Mouse (Mus musculus) urinary bladder, adult 2 months (tissue): Measurements from ENCODE around the gene Gphn. TPM values are rescaled to one million over a fixed set of nuclear protein-coding genes. Genes with fewer than 3 reads are reported as not detected.

Experiments
- DNase-seq: peaks from one replicate; pipeline ENCODE4 v3.0.0; 2022; ENCODE audit warnings: low spot score
- polyA plus RNA-seq: library from polyadenylated mRNA; depleted of rRNA; stranded (reverse); fragments of >200 nt; gene quantifications from 2 replicates; pipeline ENCODE4 v1.2.3, GENCODE M21; 2012; rRNA removed

Gphn gene
- polyA plus RNA-seq = 21.0 and 21.7 TPM in 2 replicates

DNA sequence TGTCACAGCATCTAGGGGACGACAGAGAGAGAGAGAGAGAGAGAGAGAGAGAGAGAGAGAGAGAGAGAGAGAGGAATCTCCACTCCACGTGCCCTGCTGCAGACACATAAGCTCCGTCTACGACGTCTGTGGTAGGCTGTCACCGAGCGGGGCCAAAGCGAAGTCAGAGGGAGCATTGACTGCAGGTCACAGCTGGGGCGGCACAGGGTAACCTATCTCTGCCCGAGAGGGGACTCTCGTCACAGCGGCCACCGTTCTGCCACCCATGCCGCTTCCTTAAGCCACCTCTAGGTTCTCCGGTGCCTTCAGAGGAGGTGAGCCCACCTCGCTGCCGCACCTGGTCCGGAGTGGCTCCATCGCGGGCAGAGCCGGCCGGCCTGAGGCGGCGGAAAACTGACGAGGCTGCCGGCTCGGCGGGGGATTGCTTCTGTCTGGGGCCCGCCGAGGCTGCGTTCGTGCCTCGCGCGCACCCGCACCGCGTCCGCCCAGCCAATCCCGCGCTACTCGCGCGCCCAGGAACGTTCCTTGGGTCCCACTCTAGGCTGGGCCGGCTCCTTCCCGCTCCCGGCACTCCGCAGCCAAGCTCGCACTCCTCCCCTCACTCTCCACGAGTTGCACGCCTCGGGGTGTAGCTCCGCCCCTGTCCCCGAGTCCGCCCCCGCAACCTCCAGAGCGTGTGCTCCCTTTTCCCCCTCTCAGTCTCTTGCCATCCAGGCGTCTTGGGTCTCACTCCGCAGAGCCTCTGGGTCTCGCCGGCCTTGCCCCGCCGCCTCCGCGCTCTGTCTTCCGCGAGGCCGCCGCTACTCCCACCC, at the start of gene Gphn:
TSS of gene Gphn (plus strand) at position 673 of the 812 bp plus-strand sequence.
- DNase-seq = no peak

DNA sequence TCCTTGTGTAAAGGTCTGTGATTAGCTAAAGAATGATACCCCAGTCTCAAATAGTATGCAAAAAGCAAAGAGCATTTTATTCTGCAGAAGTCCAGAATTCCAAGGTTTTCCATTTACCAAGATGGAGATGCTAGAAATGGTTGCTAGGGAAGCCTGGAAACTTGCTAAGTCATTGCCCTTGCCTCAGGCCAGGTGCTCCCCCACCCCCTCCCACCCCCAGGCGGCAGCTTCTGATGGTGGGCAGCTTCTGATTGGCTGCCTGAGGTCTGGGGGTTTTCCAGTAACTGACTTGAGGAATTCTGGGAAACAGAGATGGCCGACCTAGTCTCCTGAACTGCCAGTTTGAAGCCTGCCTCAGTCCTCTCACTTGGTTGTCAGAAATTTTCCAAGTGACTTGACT, 44.7 kb upstream of the Gphn start:
- DNase-seq = no peak

- DNase-seq = no peak
These were observed 32.2 kb upstream of the Gphn start, which contains the start of gene Gm6657 for GRCm38 (mm10) chr12:78193942-78194341. Gene Gm6657, plus strand, starts transcription at chr12:78194242.

DNA sequence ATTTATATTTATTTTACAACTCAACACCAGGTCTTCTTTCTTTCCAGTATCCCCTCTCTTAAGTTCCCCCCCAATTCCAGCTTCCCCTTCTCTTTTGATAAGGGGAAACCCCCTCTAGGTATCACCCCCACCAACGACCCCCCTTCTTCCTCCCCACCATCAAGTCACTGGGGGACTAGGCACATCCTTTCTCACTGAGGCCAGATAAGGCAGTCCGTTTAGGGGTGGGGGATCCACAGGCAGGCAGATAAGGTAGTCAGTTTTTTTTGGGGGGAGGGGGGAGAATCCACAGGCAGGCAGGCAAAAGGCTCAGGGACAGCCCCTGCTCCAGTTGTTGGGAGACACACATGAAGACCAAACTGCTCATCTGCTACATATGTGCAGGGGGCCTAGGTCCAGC, 30.8 kb upstream of the Gphn start:
- no peak for DNase-seq

DNA sequence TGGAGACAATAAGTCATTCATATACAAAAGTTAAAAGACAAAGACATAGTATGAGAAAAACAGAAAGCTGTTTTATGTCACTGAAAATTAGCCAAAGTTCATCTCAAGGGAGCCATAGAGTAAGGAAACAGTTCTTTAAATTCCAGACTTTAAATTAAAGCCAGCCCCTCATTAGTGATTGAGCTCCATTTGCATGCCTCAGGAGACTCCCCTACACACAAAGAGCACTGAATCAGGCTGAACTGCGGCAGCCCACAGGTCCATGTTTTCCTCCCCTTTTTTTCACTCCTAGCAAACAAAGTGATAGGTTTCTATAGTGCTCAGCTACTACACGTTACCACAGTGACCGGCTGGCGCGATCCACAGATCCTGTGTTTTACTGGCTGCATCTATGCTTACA, 22.5 kb upstream of the Gphn start:
- DNase-seq = no peak

GRCm38 (mm10) chr12:78205915-78206570, 20.1 kb upstream of the Gphn start:
- no peak for DNase-seq

GRCm38 (mm10) chr12:78206571-78206960, 19.6 kb upstream of the Gphn start:
- no peak for DNase-seq

DNA sequence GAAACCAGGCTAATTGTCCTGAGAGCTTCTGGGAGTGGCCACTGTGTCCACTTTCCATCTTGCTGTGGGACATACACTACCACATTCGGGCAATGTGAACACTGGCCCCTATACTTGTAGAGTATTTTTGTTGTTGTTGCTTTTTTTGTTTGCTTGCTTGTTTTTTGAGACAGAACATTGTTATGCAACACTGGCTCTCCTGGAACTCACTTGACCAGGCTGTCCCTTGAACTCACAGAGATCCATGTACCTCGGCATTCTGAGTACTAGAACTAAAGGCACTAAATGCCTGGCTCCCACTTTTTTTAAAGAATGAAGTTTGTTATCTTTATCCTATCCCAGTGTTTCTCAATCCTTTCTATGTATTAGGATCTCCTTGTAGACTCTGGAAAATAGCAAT, 16.3 kb upstream of the Gphn start:
- no peak for DNase-seq

- no peak for DNase-seq
These were observed 10.7 kb upstream of the Gphn start for GRCm38 (mm10) chr12:78215490-78215889.

- no peak for DNase-seq
These were observed 6.9 kb upstream of the Gphn start for GRCm38 (mm10) chr12:78219191-78219825.

DNA sequence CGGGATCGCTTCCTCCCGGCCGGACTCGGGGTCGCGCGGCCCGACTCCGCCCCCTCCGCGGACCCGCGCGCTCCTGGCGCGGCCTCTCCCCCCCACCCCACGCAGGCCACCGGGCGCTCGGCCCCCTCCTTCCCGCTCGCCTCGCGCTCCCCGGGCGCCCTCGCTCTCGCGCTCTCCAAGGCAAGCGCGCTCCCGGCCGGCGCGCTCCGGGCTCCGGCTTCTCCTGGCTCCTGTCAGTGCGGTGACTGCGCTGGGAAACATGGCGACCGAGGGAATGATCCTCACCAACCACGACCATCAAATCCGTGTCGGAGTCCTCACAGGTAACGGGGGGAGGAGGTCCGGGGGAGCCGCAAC, 318 bp downstream of the Gphn start:
- peak; percentile 87 for DNase-seq

- peak; percentile 53 for DNase-seq
These were observed 1.1 kb downstream of the Gphn start for GRCm38 (mm10) chr12:78227021-78227932.

- DNase-seq = no peak
These were observed 2.0 kb downstream of the Gphn start for GRCm38 (mm10) chr12:78228139-78228538.

DNA sequence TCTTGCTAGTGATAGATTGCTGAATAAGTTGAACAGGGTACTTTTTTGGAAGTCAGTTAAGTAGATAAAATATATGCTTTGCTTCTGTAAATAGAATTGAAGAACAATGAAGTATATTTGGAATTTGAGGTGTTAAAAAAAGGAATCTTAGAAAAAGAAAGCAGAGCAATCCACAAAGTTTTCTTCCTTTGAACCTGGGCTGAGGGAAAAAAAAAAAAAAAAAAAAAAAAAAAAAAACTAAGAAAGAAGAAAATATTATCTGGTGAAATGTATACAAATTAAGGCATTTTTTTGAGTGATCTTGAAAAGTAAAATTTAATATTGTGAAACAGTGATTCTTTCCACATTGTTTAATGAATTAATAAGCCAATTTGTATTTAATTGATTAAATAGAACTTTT, 6.4 kb downstream of the Gphn start:
- DNase-seq = no peak

DNA sequence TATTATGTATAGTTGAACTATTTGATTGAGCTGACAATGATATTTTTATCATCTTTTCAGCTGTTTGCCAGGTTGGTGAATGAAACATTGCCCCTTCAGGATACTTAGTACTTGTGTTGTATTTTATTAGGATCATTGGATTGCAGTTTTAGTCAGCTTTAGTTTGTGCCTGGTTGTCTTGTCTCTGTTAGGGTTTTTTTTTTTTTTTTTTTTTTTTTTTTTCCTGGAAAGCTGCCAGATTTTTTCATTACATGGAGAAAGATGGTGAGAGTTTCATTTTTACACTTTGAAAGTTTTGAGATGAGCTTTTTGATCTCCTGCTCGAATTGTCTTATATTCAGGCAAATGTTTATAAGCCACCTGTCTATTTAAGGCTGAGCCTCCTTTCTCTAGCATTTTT, 22.2 kb downstream of the Gphn start:
- DNase-seq = no peak

DNA sequence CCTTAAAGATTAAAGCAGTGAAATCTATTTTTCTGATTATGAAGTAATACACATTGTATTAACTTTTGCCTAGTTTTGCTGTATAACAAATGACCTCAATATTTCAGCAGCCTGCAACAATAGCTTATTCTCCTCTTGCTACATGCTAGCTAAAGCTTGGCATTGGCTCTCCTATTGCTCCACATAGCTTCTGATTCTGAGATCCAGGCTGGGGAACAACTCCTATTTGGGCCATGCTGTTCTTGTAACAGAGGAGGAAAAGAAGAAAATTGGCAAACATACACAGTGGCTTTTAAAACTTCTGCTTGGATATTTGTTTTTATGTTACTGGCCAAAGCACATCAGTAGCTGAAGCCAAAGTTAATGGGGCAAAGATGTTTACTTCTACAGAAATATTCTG, 23.0 kb downstream of the Gphn start:
- DNase-seq = no peak

DNA sequence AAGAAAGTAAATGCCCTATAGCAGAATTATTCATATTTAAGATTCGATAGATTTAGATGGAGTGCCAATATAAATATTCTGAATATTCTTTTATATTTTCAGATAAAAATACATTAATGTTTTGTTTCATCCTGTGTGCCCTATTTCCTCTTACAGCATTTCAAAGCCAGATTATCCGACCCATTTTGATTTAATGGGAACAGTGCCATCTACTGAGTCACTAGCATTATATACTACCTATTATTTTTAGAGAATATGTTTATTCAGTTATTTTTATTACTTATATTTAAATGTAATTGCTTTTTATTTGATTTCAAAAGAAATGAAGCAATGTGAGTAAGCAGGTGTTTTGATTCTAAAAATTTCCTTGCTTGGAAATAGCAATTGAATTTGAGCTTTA, 51.2 kb downstream of the Gphn start:
- DNase-seq = no peak

DNA sequence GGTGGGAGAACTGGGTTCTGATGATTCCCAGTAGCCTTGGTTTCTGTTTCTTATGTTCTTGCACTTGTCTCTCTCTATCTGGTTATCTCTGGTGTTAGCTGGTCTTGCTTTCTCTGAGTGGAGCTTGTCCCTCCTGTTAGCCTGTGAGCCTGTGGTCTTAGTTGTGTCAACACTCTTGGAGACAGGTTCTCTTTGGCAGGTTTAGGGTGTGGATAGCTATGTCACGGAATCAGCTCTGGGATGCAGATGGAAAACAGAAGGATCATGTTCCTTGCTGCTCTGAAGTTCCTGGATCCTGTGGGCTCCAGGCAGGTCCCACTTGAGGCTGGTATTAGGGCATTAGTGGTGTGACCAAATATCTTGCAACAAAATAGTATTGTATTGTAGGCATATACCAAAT, 64.2 kb downstream of the Gphn start:
- no peak for DNase-seq

GRCm38 (mm10) chr12:78298824-78299398, 72.7 kb downstream of the Gphn start:
- no peak for DNase-seq

GRCm38 (mm10) chr12:78315106-78315505, 88.9 kb downstream of the Gphn start:
- DNase-seq = no peak

GRCm38 (mm10) chr12:78327946-78328345, 101.8 kb downstream of the Gphn start:
- DNase-seq = no peak

- DNase-seq = no peak
These were observed 105.9 kb downstream of the Gphn start for GRCm38 (mm10) chr12:78332107-78332506.
